Mouse (Mus musculus): ENCODE data around the gene Sema4b. TPM values are rescaled to one million over a fixed set of nuclear protein-coding genes. Genes with fewer than 3 reads are reported as not detected.

Gene Sema4b
- total and polyA plus RNA-seq, 3 experiments: 10.5 to 11.4 (median 10.5) TPM

DNA sequence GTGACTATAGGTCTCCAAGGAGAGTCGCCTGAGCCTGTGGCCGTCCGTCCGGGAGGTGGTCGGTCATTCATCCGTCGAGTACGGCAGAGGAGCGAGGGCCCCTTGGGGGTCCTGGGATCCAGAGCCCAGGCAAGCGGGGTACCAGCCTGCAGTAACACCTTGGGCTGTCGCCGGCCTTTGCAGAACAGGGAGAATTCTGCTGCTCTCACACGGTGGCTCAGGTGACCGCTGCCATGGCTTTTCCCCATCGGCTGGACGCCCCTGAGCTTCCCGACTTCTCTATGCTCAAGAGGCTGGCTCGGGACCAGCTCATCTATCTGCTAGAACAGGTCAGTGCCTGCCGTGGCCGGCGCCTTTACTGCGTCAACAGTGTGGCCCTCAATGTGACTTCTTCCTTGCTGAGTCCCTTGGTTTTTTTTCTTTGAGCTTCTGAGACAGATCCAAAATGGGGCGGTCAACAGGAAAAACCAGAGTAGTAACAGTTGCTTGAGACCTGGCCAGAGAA is 83.2 kb downstream of the Sema4b start:
- peak overlapping the region; percentile 27 for H3K27ac ChIP-seq
- H3K27me3 ChIP-seq (ENCODE audit: control insufficient read depth, insufficient read depth, low read length): no peaks in the 10 kb centered on the region
- H3K4me3 ChIP-seq: peak overlapping the region; percentile 92
- H3K4me1 ChIP-seq (ENCODE audit: control insufficient read depth, insufficient read depth, low read length): peaks cover 2% of the 10 kb centered on the region
- H3K79me2 ChIP-seq (replicated peaks; ENCODE audit: control insufficient read depth, insufficient read depth, low read length): no peaks in the 10 kb centered on the region
- no peak for TF ChIP-seq CTCF (IDR thresholded peaks at IDR 0.05)
- TF ChIP-seq POLR2A (IDR thresholded peaks at IDR 0.05; ENCODE audit: insufficient read depth, low read depth, low read length): no peak
- no peak for TF ChIP-seq EP300 (IDR thresholded peaks at IDR 0.05; ENCODE audit: insufficient read depth, low read depth, low read length)
- under 1% methylated on average over 23 of the region's 23 CpGs for WGBS
- no peaks in the 10 kb centered on the region for H3K36me3 ChIP-seq (ENCODE audit: control insufficient read depth, insufficient read depth, low read length)
- no peak for DNase-seq
- intact Hi-C loops (cut with DNase I): loop anchor here (1.0 to 2.0 kb wide), 3 partner anchors 9 to 37 kb away; partner anchors contain the start of genes Cib1, Gdpgp1 and Ngrn
- H3K9ac ChIP-seq (ENCODE audit: low read depth, low read length): peak overlapping the region; percentile 78

- WGBS: 87% methylated on average over 2 of the region's 2 CpGs
Measured at GRCm38 (mm10) chr7:80273456-80273855, 86.8 kb downstream of the Sema4b start.

More at GRCm38 (mm10) chr7:80273456-80273855, 86.8 kb downstream of the Sema4b start:
- Histone ChIP-seq H3K4me1 (ENCODE audit: control insufficient read depth, insufficient read depth, low read length) (peaks cover 2% of the 10 kb centered on the region), H3K27me3 (ENCODE audit: control insufficient read depth, insufficient read depth, low read length) (no peaks in the 10 kb centered on the region), H3K79me2 (replicated peaks; ENCODE audit: control insufficient read depth, insufficient read depth, low read length) (no peaks in the 10 kb centered on the region), H3K4me3 (no peak overlapping the region), H3K36me3 (ENCODE audit: control insufficient read depth, insufficient read depth, low read length) (no peaks in the 10 kb centered on the region), H3K27ac (no peak overlapping the region), H3K9ac (ENCODE audit: low read depth, low read length) (no peak overlapping the region)
- DNase-seq: no peak
- TF ChIP-seq POLR2A (IDR thresholded peaks at IDR 0.05; ENCODE audit: insufficient read depth, low read depth, low read length) (no peak), CTCF (IDR thresholded peaks at IDR 0.05) (no peak), EP300 (IDR thresholded peaks at IDR 0.05; ENCODE audit: insufficient read depth, low read depth, low read length) (no peak)
- intact Hi-C loops (cut with DNase I): no loop called here

Other genes with a start within 250 kb of the Sema4b start
- 10 to 100 TPM; 26.9 to 32.2 TPM for gene Zfp710, start 162.0 kb upstream of the Sema4b start, total RNA-seq (2021)
- gene Zfp710, start 162.0 kb upstream of the Sema4b start, polyA plus RNA-seq (2012; rRNA removed): 33.4 and 35.5 TPM in 2 replicates
- gene Idh2, start 71.4 kb upstream of the Sema4b start, total RNA-seq (2021): 1,000 to 10,000 TPM; 1,877 to 2,293 TPM
- gene Idh2, start 71.4 kb upstream of the Sema4b start, polyA plus RNA-seq (2012; rRNA removed): 1,651 and 1,954 TPM in 2 replicates
- 10 to 100 TPM; 14.1 to 16.1 TPM for gene Cib1, start 46.0 kb downstream of the Sema4b start, total RNA-seq (2021)
- gene Cib1, start 46.0 kb downstream of the Sema4b start, polyA plus RNA-seq (2012; rRNA removed): 35.1 and 38.4 TPM in 2 replicates
- gene Gdpgp1, start 46.0 kb downstream of the Sema4b start, total RNA-seq (2021): 1 to 10 TPM; 1.5 to 2.2 TPM
- 1.4 and 1.5 TPM in 2 replicates for gene Gdpgp1, start 46.0 kb downstream of the Sema4b start, polyA plus RNA-seq (2012; rRNA removed)
- under 1 TPM; 0.23 to 0.39 TPM for gene Ttll13, start 59.5 kb downstream of the Sema4b start, total RNA-seq (2021)
- 0.20 and 0.23 TPM in 2 replicates for gene Ttll13, start 59.5 kb downstream of the Sema4b start, polyA plus RNA-seq (2012; rRNA removed)
- gene Ngrn, start 74.4 kb downstream of the Sema4b start, total RNA-seq (2021): 10 to 100 TPM; 22.9 to 27.2 TPM
- 16.8 and 26.2 TPM in 2 replicates for gene Ngrn, start 74.4 kb downstream of the Sema4b start, polyA plus RNA-seq (2012; rRNA removed)
- 1 to 10 TPM; 6.1 to 6.2 TPM for gene Vps33b, start 82.8 kb downstream of the Sema4b start, total RNA-seq (2021)
- 5.1 and 5.2 TPM in 2 replicates for gene Vps33b, start 82.8 kb downstream of the Sema4b start, polyA plus RNA-seq (2012; rRNA removed)
- 1 to 10 TPM in 1 of 2 experiments, under 1 TPM in 1; 0.47 to 1.5 TPM for gene Prc1, start 107.6 kb downstream of the Sema4b start, total RNA-seq (2021)
- 1.1 and 2.8 TPM in 2 replicates for gene Prc1, start 107.6 kb downstream of the Sema4b start, polyA plus RNA-seq (2012; rRNA removed)
- 1 to 10 TPM; 5.6 to 6.1 TPM for gene Rccd1, start 137.6 kb downstream of the Sema4b start, total RNA-seq (2021)
- 7.0 and 7.4 TPM in 2 replicates for gene Rccd1, start 137.6 kb downstream of the Sema4b start, polyA plus RNA-seq (2012; rRNA removed)
- 10 to 100 TPM; 15.8 to 16.8 TPM for gene Unc45a, start 154.2 kb downstream of the Sema4b start, total RNA-seq (2021)
- 23.0 and 24.0 TPM in 2 replicates for gene Unc45a, start 154.2 kb downstream of the Sema4b start, polyA plus RNA-seq (2012; rRNA removed)
- 10 to 100 TPM; 30.0 to 39.9 TPM for gene Hddc3, start 156.3 kb downstream of the Sema4b start, total RNA-seq (2021)
- gene Hddc3, start 156.3 kb downstream of the Sema4b start, polyA plus RNA-seq (2012; rRNA removed): 47.7 and 77.5 TPM in 2 replicates
- gene Man2a2, start 184.5 kb downstream of the Sema4b start, total RNA-seq (2021): 10 to 100 TPM; 55.7 to 58.7 TPM
- gene Man2a2, start 184.5 kb downstream of the Sema4b start, polyA plus RNA-seq (2012; rRNA removed): 75.8 and 82.4 TPM in 2 replicates
- gene Fes, start 201.1 kb downstream of the Sema4b start, total RNA-seq (2021): 1 to 10 TPM; 8.9 to 9.8 TPM
- 15.4 and 17.3 TPM in 2 replicates for gene Fes, start 201.1 kb downstream of the Sema4b start, polyA plus RNA-seq (2012; rRNA removed)
- gene Furin, start 218.6 kb downstream of the Sema4b start, total RNA-seq (2021): 100 to 1,000 TPM; 108 to 129 TPM
- 64.9 and 79.4 TPM in 2 replicates for gene Furin, start 218.6 kb downstream of the Sema4b start, polyA plus RNA-seq (2012; rRNA removed)